Mouse (Mus musculus) embryonic fibroblast, embryonic 13.5 days (primary cell): ENCODE measurements at regions not wholly inside any gene's neighbourhood (a gene's known extent, or its start where the extent isn't known, plus 50 kb on each side); places are given as distances from the start of the nearest gene placed in this dataset.

Experiments
- CTCF ChIP-seq: IDR thresholded peaks from 2 replicates; pipeline ENCODE4 v1.5.1; 2011; ENCODE audit warnings: mild to moderate bottlenecking, control low read depth, low read length, moderate library complexity, borderline replicate concordance; ENCODE audit not compliant: insufficient read depth
- POLR2A ChIP-seq: IDR thresholded peaks from 2 replicates; pipeline ENCODE4 v1.6.1; 2011; ENCODE audit warnings: low read depth, mild to moderate bottlenecking, control low read depth, low read length, moderate library complexity

DNA sequence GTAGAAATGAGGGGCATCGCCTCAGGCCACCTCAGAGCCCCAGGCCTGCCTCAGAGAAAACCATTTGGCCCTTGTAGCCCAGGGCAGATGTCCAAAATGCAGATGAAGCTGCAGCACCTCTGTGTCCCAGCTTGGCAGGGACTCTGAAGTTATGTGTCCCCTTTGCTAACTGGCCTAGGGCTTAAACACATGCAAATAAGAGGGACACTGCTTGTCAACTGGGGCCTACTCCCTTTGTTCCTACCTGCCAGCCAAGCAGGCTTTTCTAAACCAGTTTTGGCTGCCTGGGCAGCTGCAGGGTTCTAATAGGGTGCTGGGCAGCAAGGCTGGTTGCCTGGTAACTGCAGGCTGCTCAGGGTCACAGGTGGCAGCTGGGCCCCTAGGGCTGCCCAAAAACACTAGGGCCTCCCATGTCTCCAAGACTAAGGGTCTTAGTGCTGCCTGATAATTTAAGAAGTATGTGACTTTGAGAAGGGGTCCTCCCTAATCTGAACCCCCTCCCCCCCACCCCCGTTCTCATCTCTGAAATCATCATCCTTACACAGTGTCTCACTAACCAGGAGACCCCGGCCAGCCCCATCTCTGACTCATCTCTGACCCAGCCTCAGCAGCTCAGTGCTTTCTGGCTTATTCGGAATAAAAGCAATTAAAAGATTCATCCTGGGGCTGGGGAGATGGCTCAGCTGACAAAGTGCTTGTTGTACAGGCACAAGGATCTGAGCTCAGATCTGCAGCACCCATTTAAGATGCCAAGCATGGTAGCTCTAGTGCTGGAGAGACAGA is 158.3 kb downstream of the Tle3 start:
- TF ChIP-seq CTCF: no peak
- no peak for TF ChIP-seq POLR2A
